Mouse (Mus musculus): ENCODE data around the gene Dpm2.
A peak's percentile ranks its signal among the peaks of the same experiment; 100 is the strongest.

DNA sequence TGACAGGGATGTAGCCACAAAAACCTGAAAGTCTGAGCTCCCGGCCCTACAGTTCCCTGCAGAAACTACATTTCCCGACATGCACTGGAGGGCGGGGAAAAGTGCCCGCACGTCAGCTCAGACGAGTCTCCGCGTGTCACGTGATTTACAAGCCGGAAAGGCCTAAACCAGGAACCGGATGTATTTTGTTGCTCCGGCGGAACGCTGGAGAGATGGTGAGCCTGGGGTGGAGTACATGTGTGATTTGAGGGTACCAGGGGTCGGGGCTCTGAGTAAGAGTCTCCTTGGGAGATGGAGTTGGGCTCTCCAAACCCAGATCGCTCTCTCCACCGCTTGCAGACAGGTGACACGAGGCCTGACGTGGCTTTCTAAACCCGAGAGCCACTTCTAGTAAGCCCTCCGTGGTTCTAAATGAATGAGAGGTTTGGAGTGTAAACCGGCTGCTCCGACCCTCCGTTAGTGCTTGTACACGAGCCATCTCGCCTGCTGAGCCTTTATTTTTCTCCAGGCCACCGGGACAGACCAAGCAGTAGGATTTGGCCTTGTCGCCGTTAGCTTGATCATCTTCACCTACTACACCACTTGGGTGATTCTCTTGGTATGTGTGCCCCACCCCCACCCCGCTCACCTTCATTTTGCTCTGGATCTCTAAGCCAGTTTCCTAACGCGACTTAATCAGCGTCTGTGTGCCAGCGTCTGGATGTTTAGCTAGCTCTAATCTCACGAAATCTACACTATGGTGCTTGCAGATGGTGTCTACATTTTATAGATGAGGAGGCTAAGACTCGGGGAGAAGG, at the start of gene Dpm2:
- TF ChIP-seq CTCF (IDR thresholded peaks at IDR 0.05; ENCODE audit: control insufficient read depth, insufficient read depth, insufficient replicate concordance, low read depth, low read length) (no peak), POLR2A (IDR thresholded peaks at IDR 0.05; ENCODE audit: control insufficient read depth, low read depth, low read length) (peak; percentile 63)

All from testis, adult 2 months (tissue).